Mouse (Mus musculus) heart, postnatal 0 days (tissue): ENCODE data around the gene Vps39.

Experiments used
- CTCF ChIP-seq: IDR thresholded peaks from 2 replicates; pipeline ENCODE4 v1.5.1; 2016; ENCODE audit warnings: antibody characterized with exemption, control low read depth, low read depth
- EP300 ChIP-seq: IDR thresholded peaks from 2 replicates; pipeline ENCODE4 v1.6.1; 2016; ENCODE audit warnings: antibody characterized with exemption, low read depth

- TF ChIP-seq CTCF (no peak), EP300 (no peak)
Observed at GRCm38 (mm10) chr2:120288401-120288800, 64.5 kb downstream of the Vps39 start.
